12 mouse cellular contexts compared by ENCODE assay signal in the genomic region with DNA sequence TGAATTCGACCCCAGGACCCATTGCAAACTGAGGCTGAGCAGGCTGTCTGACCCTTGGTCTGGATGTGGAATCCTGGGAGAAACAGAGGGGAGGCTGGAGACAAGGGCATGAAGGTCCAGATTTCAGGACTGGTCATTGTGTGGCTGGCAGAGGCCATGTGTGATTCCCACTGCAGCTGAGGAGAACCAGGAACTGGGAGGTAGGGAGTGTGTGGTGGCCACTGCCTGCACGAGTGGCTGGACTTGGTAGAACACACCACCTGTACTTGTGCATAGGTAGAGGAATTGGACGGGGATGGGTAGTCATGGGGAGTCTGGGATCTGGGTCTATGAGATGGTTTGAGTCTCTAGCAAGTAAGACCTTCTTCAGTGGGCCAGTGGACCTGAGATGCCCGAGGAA.
DNase-seq lines count a peak whose midpoint lies in the region; ATAC-seq lines count a peak whose summit lies in the region.
"Had no signal": no experiment of that assay in that cellular context is flagged by ENCODE, and none has a peak within 500 bp of the region (broad histone marks: within the 10 kb centered on the region; RNA-seq: fewer than 3 reads in every experiment).

No protein-coding gene starts in this region.

- no peaks in the 10 kb centered on the region for H3K9me3 ChIP-seq in hindbrain, embryonic 10.5 days
- H3K9me3 ChIP-seq in hindbrain, embryonic 11.5 days (ENCODE audit: control insufficient read depth, low read length): no peaks in the 10 kb centered on the region
- no peaks in the 10 kb centered on the region for H3K9me3 ChIP-seq in embryonic facial prominence, embryonic 13.5 days
- H3K9me3 ChIP-seq in forebrain, embryonic 16.5 days (ENCODE audit: control insufficient read depth, low read length): no peaks in the 10 kb centered on the region
- H3K9me3 ChIP-seq in limb, embryonic 15.5 days: no peaks in the 10 kb centered on the region
- H3K9me3 ChIP-seq: embryonic facial prominence, embryonic 12.5 days had no signal

- no peak overlapping the region for H3K4me2 ChIP-seq in hindbrain, embryonic 11.5 days (replicated peaks; ENCODE audit: low read depth, low read length)
- H3K4me2 ChIP-seq in embryonic facial prominence, embryonic 13.5 days: no peak overlapping the region
- H3K4me2 ChIP-seq in forebrain, embryonic 16.5 days (ENCODE audit: low read length): no peak overlapping the region
- no peak overlapping the region for H3K4me2 ChIP-seq in limb, embryonic 15.5 days
- H3K4me2 ChIP-seq: embryonic facial prominence, embryonic 12.5 days had no signal

- 53% methylated on average over 4 of the region's 4 CpGs for WGBS in hindbrain, embryonic 10.5 days
- WGBS in hindbrain, embryonic 11.5 days: 54% methylated on average over 4 of the region's 4 CpGs
- 62% methylated on average over 4 of the region's 4 CpGs for WGBS in embryonic facial prominence, embryonic 13.5 days
- WGBS in forebrain, embryonic 16.5 days: 52% methylated on average over 4 of the region's 4 CpGs
- 58% methylated on average over 4 of the region's 4 CpGs for WGBS in limb, embryonic 15.5 days

- H3K4me1 ChIP-seq in hindbrain, embryonic 10.5 days (replicated peaks): peaks cover 49% of the 10 kb centered on the region
- peaks cover 15% of the 10 kb centered on the region for H3K4me1 ChIP-seq in hindbrain, embryonic 11.5 days (replicated peaks; ENCODE audit: control insufficient read depth, insufficient read depth, low read length)
- peaks cover 34% of the 10 kb centered on the region for H3K4me1 ChIP-seq in embryonic facial prominence, embryonic 13.5 days
- peaks cover 43% of the 10 kb centered on the region for H3K4me1 ChIP-seq in forebrain, embryonic 16.5 days (replicated peaks; ENCODE audit: control insufficient read depth, insufficient read depth, low read length)
- H3K4me1 ChIP-seq in limb, embryonic 15.5 days: peaks cover 49% of the 10 kb centered on the region

- peaks cover 11% of the 10 kb centered on the region for H3K36me3 ChIP-seq in hindbrain, embryonic 10.5 days
- H3K36me3 ChIP-seq in hindbrain, embryonic 11.5 days (ENCODE audit: control insufficient read depth, insufficient read depth, low read length): no peaks in the 10 kb centered on the region
- no peaks in the 10 kb centered on the region for H3K36me3 ChIP-seq in embryonic facial prominence, embryonic 13.5 days
- no peaks in the 10 kb centered on the region for H3K36me3 ChIP-seq in forebrain, embryonic 16.5 days (ENCODE audit: control insufficient read depth, insufficient read depth)
- H3K36me3 ChIP-seq in limb, embryonic 15.5 days: no peaks in the 10 kb centered on the region
- H3K36me3 ChIP-seq: embryonic facial prominence, embryonic 12.5 days had no signal

- H3K9ac ChIP-seq in hindbrain, embryonic 11.5 days (ENCODE audit: low read depth, low read length): no peak overlapping the region
- H3K9ac ChIP-seq in embryonic facial prominence, embryonic 13.5 days: no peak overlapping the region
- H3K9ac ChIP-seq in forebrain, embryonic 16.5 days (replicated peaks; ENCODE audit: low read depth, low read length): peak overlapping the region; percentile 12; the same call in 1 of the 2 replicates
- no peak overlapping the region for H3K9ac ChIP-seq in limb, embryonic 15.5 days
- H3K9ac ChIP-seq: embryonic facial prominence, embryonic 12.5 days had no signal

- H3K27ac ChIP-seq in hindbrain, embryonic 10.5 days: peak overlapping the region; percentile 92
- no peak overlapping the region for H3K27ac ChIP-seq in hindbrain, embryonic 11.5 days (ENCODE audit: low read depth, low read length)
- peak overlapping the region; percentile 39; the same call in 1 of the 2 replicates for H3K27ac ChIP-seq in embryonic facial prominence, embryonic 13.5 days
- peak overlapping the region; percentile 64 for H3K27ac ChIP-seq in forebrain, embryonic 16.5 days (ENCODE audit: low read length)
- H3K27ac ChIP-seq in limb, embryonic 15.5 days: peak overlapping the region; percentile 60

- no peak for DNase-seq in hindbrain, embryonic 10.5 days (ENCODE audit: low spot score)
- DNase-seq in hindbrain, embryonic 11.5 days (ENCODE audit: low spot score): no peak
- DNase-seq in T-cell, adult 2 months (ENCODE audit: low spot score): no peak
- no peak for DNase-seq in urinary bladder, postnatal 10 days (ENCODE audit: low spot score)
- no peak for DNase-seq in kidney, postnatal 10 days
- DNase-seq: cerebellum, adult 9-10 months; kidney, postnatal 4 days had no signal

- no peak for ATAC-seq in hindbrain, embryonic 11.5 days (ENCODE audit: low FRiP score)
- no peak for ATAC-seq in embryonic facial prominence, embryonic 13.5 days (ENCODE audit: insufficient number of reproducible peaks, insufficient read depth, low FRiP score, low TSS enrichment, low read depth)
- ATAC-seq in forebrain, embryonic 16.5 days: no peak
- ATAC-seq in limb, embryonic 15.5 days (ENCODE audit: insufficient number of reproducible peaks, low FRiP score, low TSS enrichment, low read depth): no peak
- ATAC-seq: CD4-positive, CD25-positive, alpha-beta regulatory T cell, adult 4 months had no signal

- H3K4me3 ChIP-seq in hindbrain, embryonic 10.5 days: no peak overlapping the region
- H3K4me3 ChIP-seq in hindbrain, embryonic 11.5 days (ENCODE audit: low read depth, low read length): no peak overlapping the region
- H3K4me3 ChIP-seq in embryonic facial prominence, embryonic 13.5 days: no peak overlapping the region
- H3K4me3 ChIP-seq in forebrain, embryonic 16.5 days (replicated peaks; ENCODE audit: low read length): no peak overlapping the region
- H3K4me3 ChIP-seq in limb, embryonic 15.5 days: no peak overlapping the region
- H3K4me3 ChIP-seq: embryonic facial prominence, embryonic 12.5 days had no signal

- no peaks in the 10 kb centered on the region for H3K27me3 ChIP-seq in hindbrain, embryonic 10.5 days (ENCODE audit: insufficient read depth, poor library complexity, severe bottlenecking)
- no peaks in the 10 kb centered on the region for H3K27me3 ChIP-seq in hindbrain, embryonic 11.5 days (ENCODE audit: control insufficient read depth, insufficient read depth, low read length)
- no peaks in the 10 kb centered on the region for H3K27me3 ChIP-seq in embryonic facial prominence, embryonic 13.5 days
- H3K27me3 ChIP-seq in forebrain, embryonic 16.5 days (replicated peaks; ENCODE audit: control insufficient read depth, insufficient read depth, low read length): no peaks in the 10 kb centered on the region
- H3K27me3 ChIP-seq in limb, embryonic 15.5 days: no peaks in the 10 kb centered on the region
- H3K27me3 ChIP-seq: embryonic facial prominence, embryonic 12.5 days had no signal
